In the genomic region with DNA sequence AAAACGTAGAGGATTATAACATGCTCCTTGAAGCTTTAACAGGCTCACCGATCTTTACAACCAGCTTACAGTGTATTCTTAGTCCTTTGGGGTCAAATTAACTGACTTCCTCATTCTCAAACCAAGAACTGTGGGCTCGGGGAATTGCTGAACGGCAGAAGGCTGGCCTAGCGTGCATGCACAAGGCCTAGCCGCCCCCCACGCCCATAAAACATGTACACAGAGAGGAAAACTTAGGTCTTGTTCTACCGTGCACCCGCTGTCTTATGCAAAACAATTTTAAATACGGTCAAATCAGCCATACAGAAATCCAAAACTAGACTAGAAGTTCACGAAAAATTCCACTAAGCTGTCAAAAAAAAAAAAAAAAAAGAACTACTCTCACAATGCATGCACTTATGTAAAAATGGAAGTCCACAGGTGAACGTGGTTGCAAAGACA, we compare ENCODE assay signal across 1 mouse cellular context.
TF ChIP-seq lines count a peak whose summit lies in the region.

No protein-coding gene starts in this region.

TF ChIP-seq in CH12.LX, 34 proteins besides CTCF, POLR2A, EP300 and RAD21 (continued from another document):
- TF ChIP-seq POLR2AphosphoS2 (IDR thresholded peaks at IDR 0.05; ENCODE audit: low read depth, low read length): 0 out of 2 replicates have a peak, but pooled peaks have one; percentile 40
- peak; percentile 56 for TF ChIP-seq CHD1 (IDR thresholded peaks at IDR 0.05; ENCODE audit: low read depth, low read length)
